Mouse (Mus musculus): ENCODE results near the gene Mrps21. TPM values are rescaled to one million over a fixed set of nuclear protein-coding genes. Genes with fewer than 3 reads are reported as not detected.
A peak's percentile ranks its signal among the peaks of the same experiment; 100 is the strongest.
"Not testable (repeated sequence)": the region's sequence is repeated elsewhere in the genome, so short reads cannot be mapped to it uniquely, and the experiment has no call there.

Gene Mrps21
- 100 to 1,000 TPM; 134 to 158 TPM for total RNA-seq (2021)
- long read RNA-seq, transcript Mrps21-201 (3 exons, 488 nt), result major isoform, 54 of 59 reads
- long read RNA-seq, partial matches to known transcripts, result 0 of 59 reads
- long read RNA-seq, other reads (novel, unspliced or antisense), result 4 of 59 reads

DNA sequence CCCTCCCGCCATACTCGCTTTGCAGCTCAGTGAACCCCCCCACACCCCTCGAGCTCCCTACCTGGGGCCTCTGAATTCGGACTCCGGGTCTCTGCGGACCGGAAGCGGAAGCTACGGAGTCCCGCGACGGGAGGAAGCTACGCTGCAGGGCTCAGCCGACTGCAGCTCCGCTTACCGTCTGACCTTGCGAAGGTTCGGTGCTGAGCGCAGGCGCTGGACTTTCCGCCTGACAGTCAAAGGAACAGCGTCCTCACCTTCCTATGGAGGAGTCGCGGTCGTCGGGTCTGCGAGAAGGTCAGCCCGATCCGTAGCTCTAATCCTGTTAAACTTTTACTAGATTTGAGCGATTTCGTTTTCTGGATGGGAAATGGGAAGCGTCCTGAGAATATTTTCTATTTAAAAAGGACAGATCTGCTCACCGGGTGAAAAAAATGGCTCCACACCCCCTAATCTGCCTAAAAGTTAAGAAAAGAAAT lies at the start of gene Mrps21:
Mrps21 (minus strand) TSS at position 128 of the 476 bp plus-strand sequence.
- peak; percentile 84 to 88 for DNase-seq (ENCODE audit: low spot score in 2 of 2)

GRCm38 (mm10) chr3:95920532-95920931 lies 49.2 kb upstream of the Mrps21 start:
- DNase-seq (ENCODE audit: low spot score in 2 of 2), result not testable (repeated sequence)

DNA sequence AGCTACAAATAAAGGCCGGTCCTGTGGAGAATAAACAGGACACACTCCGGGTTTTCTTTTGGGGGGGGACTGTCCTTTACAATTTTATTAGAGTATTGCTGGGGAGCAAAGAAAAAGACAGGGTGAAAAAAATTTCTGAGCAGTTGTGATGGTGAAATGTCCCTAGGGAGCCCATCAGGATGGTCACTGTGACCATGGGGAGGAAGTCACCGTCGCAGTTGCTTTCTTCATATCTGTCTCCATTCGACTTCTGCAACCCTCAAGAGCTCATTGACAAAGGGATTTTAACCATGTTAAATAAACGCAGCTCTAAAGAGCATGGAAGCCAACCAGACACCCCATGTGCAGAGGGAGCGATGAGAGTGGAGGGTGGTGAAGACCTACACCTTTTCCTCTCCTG lies 45.4 kb upstream of the Mrps21 start:
- DNase-seq (ENCODE audit: low spot score in 2 of 2), result no peak

- no peak for DNase-seq (ENCODE audit: low spot score in 2 of 2)
Measured at GRCm38 (mm10) chr3:95914706-95915105, 43.4 kb upstream of the Mrps21 start.

- no peak for DNase-seq (ENCODE audit: low spot score in 2 of 2)
Measured at GRCm38 (mm10) chr3:95907613-95908012, 36.3 kb upstream of the Mrps21 start.

- DNase-seq (ENCODE audit: low spot score in 2 of 2), result no peak
Measured at GRCm38 (mm10) chr3:95906860-95907259, 35.5 kb upstream of the Mrps21 start.

- DNase-seq (ENCODE audit: low spot score in 2 of 2), result peak in 1 of 2 experiments; percentile 42
Measured at GRCm38 (mm10) chr3:95905940-95906492, 34.7 kb upstream of the Mrps21 start.

- peak; percentile 44 to 72 for DNase-seq (ENCODE audit: low spot score in 2 of 2)
Measured at GRCm38 (mm10) chr3:95905146-95905939, 34.0 kb upstream of the Mrps21 start.

DNA sequence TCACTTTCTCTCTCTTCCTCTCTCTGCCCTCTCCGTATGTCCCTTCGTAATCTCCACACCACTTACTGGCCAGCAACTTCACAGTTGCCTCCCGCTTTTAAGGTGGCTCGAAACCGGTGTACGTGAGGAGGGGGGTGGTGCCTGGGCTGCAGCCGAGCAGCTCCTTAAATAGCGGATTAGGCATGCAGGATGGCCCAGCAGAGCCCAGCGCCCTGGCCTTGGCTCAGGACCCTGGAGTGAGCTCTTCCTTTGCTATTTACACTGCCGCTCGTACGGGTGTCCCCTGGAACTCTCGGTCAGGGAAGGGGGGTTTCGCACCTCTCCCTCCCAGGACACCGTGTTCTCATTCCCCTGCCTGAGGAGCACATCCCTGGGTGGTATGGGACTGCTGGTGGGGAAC lies 33.2 kb upstream of the Mrps21 start, which contains the start of gene Car14:
Car14 (minus strand) TSS at position 124 of the 400 bp plus-strand sequence.
- DNase-seq (ENCODE audit: low spot score in 2 of 2), result no peak

- no peak for DNase-seq (ENCODE audit: low spot score in 2 of 2)
Measured at GRCm38 (mm10) chr3:95903753-95904502, 32.6 kb upstream of the Mrps21 start.

- no peak for DNase-seq (ENCODE audit: low spot score in 2 of 2)
Measured at GRCm38 (mm10) chr3:95902643-95903042, 31.3 kb upstream of the Mrps21 start.

DNA sequence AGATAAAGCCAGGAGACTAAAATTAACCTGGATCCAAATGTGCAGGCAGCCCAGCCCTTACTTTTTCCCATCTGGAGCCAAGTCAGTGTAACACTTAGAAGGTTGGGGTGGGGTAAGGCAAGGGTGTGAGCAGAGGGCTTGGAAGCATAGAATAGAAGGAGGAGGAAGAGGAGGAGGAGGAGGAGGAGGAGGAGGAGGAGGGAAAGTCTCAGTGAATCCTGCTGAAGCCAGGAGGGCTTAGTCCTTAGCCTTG lies 31.0 kb upstream of the Mrps21 start:
- no peak for DNase-seq (ENCODE audit: low spot score in 2 of 2)

- DNase-seq (ENCODE audit: low spot score in 2 of 2), result no peak
Measured at GRCm38 (mm10) chr3:95901616-95902372, 30.5 kb upstream of the Mrps21 start.

DNA sequence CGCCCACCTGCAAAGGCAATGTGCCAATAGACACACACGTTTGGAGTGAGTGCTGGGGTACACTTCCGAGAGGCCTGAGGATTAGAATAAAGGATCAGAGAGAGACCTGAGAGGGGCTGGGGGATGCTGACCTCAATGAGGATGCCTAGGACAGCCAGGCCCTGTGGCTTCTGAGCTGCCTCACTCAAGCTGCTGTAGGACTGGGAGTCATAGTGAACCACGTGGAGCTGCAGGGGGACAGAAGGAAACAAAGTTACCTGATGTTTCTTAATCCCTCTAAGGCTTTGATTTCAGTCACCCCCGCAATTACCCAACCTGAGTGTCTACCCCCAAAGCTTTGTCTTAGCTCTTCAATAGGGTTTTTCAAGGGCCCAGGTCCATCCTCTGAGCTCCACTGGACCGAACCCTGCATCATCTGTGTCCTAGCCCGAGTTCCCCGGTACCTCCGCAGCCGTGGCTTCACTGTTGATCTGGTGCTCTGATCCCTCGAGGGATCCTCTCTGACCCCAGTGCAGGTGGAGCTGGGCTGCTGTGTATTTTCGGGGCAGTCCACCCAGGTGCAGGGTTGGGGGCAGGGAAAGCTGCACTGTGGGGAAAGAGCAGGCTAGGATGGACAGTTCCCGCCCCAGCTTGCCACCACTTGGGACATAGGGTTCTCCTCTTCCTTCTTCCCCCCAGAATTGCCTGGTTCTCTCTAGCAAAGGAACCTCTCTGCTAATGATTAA lies 28.6 kb upstream of the Mrps21 start:
- DNase-seq (ENCODE audit: low spot score in 2 of 2), result no peak

GRCm38 (mm10) chr3:95895501-95895900 lies 24.2 kb upstream of the Mrps21 start:
- not testable (repeated sequence) for DNase-seq (ENCODE audit: low spot score in 2 of 2)

- peak in 1 of 2 experiments; percentile 37 for DNase-seq (ENCODE audit: low spot score in 2 of 2)
Measured at GRCm38 (mm10) chr3:95894317-95895160, 23.2 kb upstream of the Mrps21 start.

GRCm38 (mm10) chr3:95893606-95894316 lies 22.4 kb upstream of the Mrps21 start, which contains the start of gene Aph1a:
TSS of gene Aph1a (plus strand) at chr3:95893969.
- DNase-seq (ENCODE audit: low spot score in 2 of 2), result peak; percentile 97 to 98

DNA sequence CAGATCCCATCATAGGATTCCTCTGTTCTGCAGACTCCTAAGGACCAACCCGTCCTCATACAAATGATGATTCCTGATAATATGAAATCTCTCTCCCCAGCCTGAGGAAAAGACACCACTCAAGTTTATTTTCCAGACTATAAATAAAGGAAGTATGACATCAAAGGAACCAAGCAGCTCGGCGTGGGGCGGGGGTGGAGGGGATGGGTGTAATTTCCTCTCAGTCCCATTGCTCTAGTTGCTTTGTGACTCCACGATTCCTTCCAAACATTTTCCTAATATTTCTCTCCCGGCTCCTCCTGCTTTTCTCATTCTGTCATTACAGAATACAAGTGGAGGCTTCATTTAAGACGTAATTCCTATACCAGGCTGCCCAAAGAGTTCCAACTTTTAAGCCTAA lies 21.8 kb upstream of the Mrps21 start:
- DNase-seq (ENCODE audit: low spot score in 2 of 2), result no peak

Data from layer of hippocampus, adult 18-20 months (tissue).